Mouse (Mus musculus) CH12.LX (cell line): ENCODE measurements around the gene Ap2b1. TPM values are rescaled to one million over a fixed set of nuclear protein-coding genes. Genes with fewer than 3 reads are reported as not detected.
A peak's percentile ranks its signal among the peaks of the same experiment; 100 is the strongest.

Source experiments
- DNase-seq: peaks from one replicate; pipeline ENCODE4 v3.0.0-alpha.2; 2013; ENCODE audit errors: extremely low read depth
- H3K27ac ChIP-seq: 2 replicates; pipeline ENCODE4 v1.5.1; 2012; ENCODE audit warnings: low read depth, mild to moderate bottlenecking, control low read depth, moderate library complexity; ENCODE audit not compliant: insufficient read depth
- H3K27me3 ChIP-seq: replicated peaks from 2 replicates; pipeline ENCODE3; 2012; ENCODE audit warnings: inconsistent platforms
- H3K36me3 ChIP-seq, 2 experiments: replicated peaks in 1 of 2; 2 replicates each; pipeline versions ENCODE3 to v1.6.1; 2012; ENCODE audit warnings: inconsistent platforms in 1 of 2, low read length in 1 of 2, mild to moderate bottlenecking in 1 of 2, mixed read lengths in 1 of 2, moderate library complexity in 1 of 2; ENCODE audit not compliant: control insufficient read depth in 1 of 2, insufficient read depth in 1 of 2
- H3K4me1 ChIP-seq, 2 experiments: 2 replicates each; pipeline ENCODE4 v1.6.1; 2012; ENCODE audit warnings: inconsistent platforms in 1 of 2, moderate library complexity in 1 of 2; ENCODE audit not compliant: insufficient read depth in 2 of 2, control insufficient read depth in 1 of 2
- H3K4me2 ChIP-seq: 2 replicates; pipeline ENCODE4 v1.6.1; 2012; ENCODE audit warnings: low read depth, mild to moderate bottlenecking, control low read depth; ENCODE audit not compliant: poor library complexity, insufficient read depth, severe bottlenecking
- H3K4me3 ChIP-seq, 3 experiments: fragments of 150-350 bp in 1 of 3; sonication (generic) in 1 of 3; replicated peaks in 1 of 3; 2 replicates each; pipeline versions ENCODE3 to v1.5.1; 2011 to 2012; ENCODE audit warnings: low read depth in 2 of 3, low read length in 2 of 3, mild to moderate bottlenecking in 2 of 3, moderate library complexity in 2 of 3, control low read depth in 1 of 3, improper control_type of control experiment in 1 of 3, inconsistent platforms in 1 of 3, mixed read lengths in 1 of 3; ENCODE audit not compliant: poor library complexity in 1 of 3
- H3K79me2 ChIP-seq: replicated peaks from 2 replicates; pipeline ENCODE4 v1.6.1; 2012; ENCODE audit warnings: mild to moderate bottlenecking, moderate library complexity; ENCODE audit not compliant: control insufficient read depth, poor library complexity, insufficient read depth, severe bottlenecking; ENCODE audit errors: extremely low read depth
- H3K9ac ChIP-seq: 2 replicates; pipeline ENCODE4 v1.6.1; 2012; ENCODE audit warnings: low read depth, mild to moderate bottlenecking, control low read depth, moderate library complexity; ENCODE audit not compliant: insufficient read depth
- H3K9me3 ChIP-seq: replicated peaks from 2 replicates; pipeline ENCODE3; 2012; ENCODE audit warnings: low read length, inconsistent platforms, mixed read lengths
- BHLHE40 ChIP-seq: IDR thresholded peaks from 2 replicates; pipeline ENCODE4 v1.6.1; 2011; ENCODE audit warnings: mild to moderate bottlenecking, low read depth, low read length, improper control_type of control experiment
- CHD1 ChIP-seq: IDR thresholded peaks from 2 replicates; pipeline ENCODE4 v1.6.1; 2012; ENCODE audit warnings: low read depth, low read length, improper control_type of control experiment, inconsistent platforms
- CHD2 ChIP-seq: IDR thresholded peaks from 2 replicates; pipeline ENCODE4 v1.6.1; 2011; ENCODE audit warnings: low read length, improper control_type of control experiment
- CTCF ChIP-seq, 2 experiments: IDR thresholded peaks in 1 of 2; conservative IDR thresholded peaks in 1 of 2; 2 replicates each; pipeline ENCODE4 v1.5.1; 2011 to 2012; ENCODE audit warnings: low read depth in 2 of 2, low read length in 2 of 2, improper control_type of control experiment in 1 of 2, inconsistent platforms in 1 of 2, mild to moderate bottlenecking in 1 of 2, moderate library complexity in 1 of 2
- E2F4 ChIP-seq: IDR thresholded peaks from 2 replicates; pipeline ENCODE4 v1.6.1; 2011; ENCODE audit warnings: low read depth, low read length, improper control_type of control experiment; ENCODE audit not compliant: insufficient replicate concordance
- ELF1 ChIP-seq: IDR thresholded peaks from 2 replicates; pipeline ENCODE4 v1.6.1; 2014; ENCODE audit warnings: low read depth, mild to moderate bottlenecking, inconsistent platforms, low read length, improper control_type of control experiment
- EP300 ChIP-seq: IDR thresholded peaks from 2 replicates; pipeline ENCODE4 v1.6.1; 2011; ENCODE audit warnings: low read length, improper control_type of control experiment
- ETS1 ChIP-seq: conservative IDR thresholded peaks from 2 replicates; pipeline ENCODE4 v1.6.1; 2012; ENCODE audit warnings: low read depth, mild to moderate bottlenecking, inconsistent platforms, low read length, improper control_type of control experiment, moderate library complexity
- GABPA ChIP-seq: IDR thresholded peaks from 2 replicates; pipeline ENCODE4 v1.6.1; 2012; ENCODE audit warnings: low read depth, low read length, improper control_type of control experiment, inconsistent platforms; ENCODE audit not compliant: insufficient replicate concordance
- HCFC1 ChIP-seq: IDR thresholded peaks from 2 replicates; pipeline ENCODE4 v1.6.1; 2012; ENCODE audit warnings: low read depth, mild to moderate bottlenecking, inconsistent platforms, low read length, improper control_type of control experiment
- IRF4 ChIP-seq: IDR thresholded peaks from 2 replicates; pipeline ENCODE4 v1.6.1; 2014; ENCODE audit warnings: low read depth, mild to moderate bottlenecking, inconsistent platforms, low read length, improper control_type of control experiment
- JUN ChIP-seq: IDR thresholded peaks from 2 replicates; pipeline ENCODE4 v1.6.1; 2011; ENCODE audit warnings: low read depth, mild to moderate bottlenecking, low read length, improper control_type of control experiment, moderate library complexity; ENCODE audit not compliant: insufficient read depth
- JUND ChIP-seq: conservative IDR thresholded peaks from 2 replicates; pipeline ENCODE4 v1.6.1; 2011; ENCODE audit warnings: low read depth, low read length, improper control_type of control experiment
- KAT2A ChIP-seq: IDR thresholded peaks from 2 replicates; pipeline ENCODE4 v1.6.1; 2012; ENCODE audit warnings: low read length, improper control_type of control experiment, inconsistent platforms; ENCODE audit not compliant: insufficient replicate concordance
- MAX ChIP-seq: IDR thresholded peaks from 2 replicates; pipeline ENCODE4 v1.6.1; 2011; ENCODE audit warnings: low read length, improper control_type of control experiment
- MAZ ChIP-seq: IDR thresholded peaks from 2 replicates; pipeline ENCODE4 v1.6.1; 2012; ENCODE audit warnings: low read depth, mild to moderate bottlenecking, inconsistent platforms, low read length, improper control_type of control experiment, moderate library complexity
- MEF2A ChIP-seq: IDR thresholded peaks from 2 replicates; pipeline ENCODE4 v1.6.1; 2014; ENCODE audit warnings: low read depth, mild to moderate bottlenecking, inconsistent platforms, low read length, improper control_type of control experiment, borderline replicate concordance
- MXI1 ChIP-seq: IDR thresholded peaks from 2 replicates; pipeline ENCODE4 v1.6.1; 2011; ENCODE audit warnings: mild to moderate bottlenecking, low read depth, low read length, improper control_type of control experiment
- MYC ChIP-seq: IDR thresholded peaks from 2 replicates; pipeline ENCODE4 v1.6.1; 2011; ENCODE audit warnings: low read depth, mild to moderate bottlenecking, improper control_type of control experiment, low read length
- NELFE ChIP-seq: IDR thresholded peaks from 2 replicates; pipeline ENCODE4 v1.6.1; 2011; ENCODE audit warnings: low read depth, low read length, improper control_type of control experiment
- NRF1 ChIP-seq: IDR thresholded peaks from 2 replicates; pipeline ENCODE4 v1.6.1; 2014; ENCODE audit warnings: low read depth, mild to moderate bottlenecking, inconsistent platforms, low read length, improper control_type of control experiment, moderate library complexity
- PAX5 ChIP-seq: IDR thresholded peaks from 2 replicates; pipeline ENCODE4 v1.6.1; 2012; ENCODE audit warnings: low read length, inconsistent platforms, mixed read lengths
- POLR2A ChIP-seq: IDR thresholded peaks from 2 replicates; pipeline ENCODE4 v1.6.1; 2011; ENCODE audit warnings: low read depth, mild to moderate bottlenecking, improper control_type of control experiment, low read length
- POLR2AphosphoS2 ChIP-seq: IDR thresholded peaks from 2 replicates; pipeline ENCODE4 v1.6.1; 2011; ENCODE audit warnings: low read depth, low read length, improper control_type of control experiment
- RAD21 ChIP-seq: IDR thresholded peaks from 2 replicates; pipeline ENCODE4 v1.6.1; 2011; ENCODE audit warnings: low read depth, mild to moderate bottlenecking, low read length, improper control_type of control experiment, moderate library complexity
- RCOR1 ChIP-seq: conservative IDR thresholded peaks from 2 replicates; pipeline ENCODE4 v1.6.1; 2012; ENCODE audit warnings: low read depth, mild to moderate bottlenecking, inconsistent platforms, low read length, improper control_type of control experiment
- SIN3A ChIP-seq: IDR thresholded peaks from 2 replicates; pipeline ENCODE4 v1.6.1; 2012; ENCODE audit warnings: low read length, improper control_type of control experiment, inconsistent platforms
- SMC3 ChIP-seq: IDR thresholded peaks from 2 replicates; pipeline ENCODE4 v1.6.1; 2011; ENCODE audit warnings: low read depth, low read length, improper control_type of control experiment
- TBP ChIP-seq: conservative IDR thresholded peaks from 2 replicates; pipeline ENCODE4 v1.6.1; 2011; ENCODE audit warnings: low read depth, low read length, improper control_type of control experiment
- TCF12 ChIP-seq: IDR thresholded peaks from 2 replicates; pipeline ENCODE4 v1.6.1; 2014; ENCODE audit warnings: low read depth, mild to moderate bottlenecking, inconsistent platforms, low read length, improper control_type of control experiment
- UBTF ChIP-seq: IDR thresholded peaks from 2 replicates; pipeline ENCODE4 v1.6.1; 2012; ENCODE audit warnings: low read depth, mild to moderate bottlenecking, inconsistent platforms, low read length, improper control_type of control experiment, moderate library complexity
- USF1 ChIP-seq: IDR thresholded peaks from 2 replicates; pipeline ENCODE4 v1.6.1; 2014; ENCODE audit warnings: low read depth, mild to moderate bottlenecking, inconsistent platforms, low read length, improper control_type of control experiment
- USF2 ChIP-seq: conservative IDR thresholded peaks from 2 replicates; pipeline ENCODE4 v1.6.1; 2011; ENCODE audit warnings: low read depth, low read length, improper control_type of control experiment
- ZC3H11A ChIP-seq: IDR thresholded peaks from 2 replicates; pipeline ENCODE4 v1.6.1; 2012; ENCODE audit warnings: low read depth, mild to moderate bottlenecking, inconsistent platforms, low read length, improper control_type of control experiment
- ZKSCAN1 ChIP-seq: IDR thresholded peaks from 2 replicates; pipeline ENCODE4 v1.6.1; 2012; ENCODE audit warnings: low read depth, inconsistent platforms, low read length, improper control_type of control experiment, borderline replicate concordance
- ZMIZ1 ChIP-seq: IDR thresholded peaks from 2 replicates; pipeline ENCODE4 v1.6.1; 2012; ENCODE audit warnings: low read depth, mild to moderate bottlenecking, inconsistent platforms, low read length, improper control_type of control experiment
- ZNF384 ChIP-seq: IDR thresholded peaks from 2 replicates; pipeline ENCODE4 v1.6.1; 2012; ENCODE audit warnings: low read depth, low read length, improper control_type of control experiment, inconsistent platforms
- dilution Hi-C: fragments of 300-500 bp; cut with MboI; formaldehyde crosslinking; loops from 2 replicates; pipeline ENCODE4 v1.14.3; 2020; ENCODE audit warnings: low sequenced_read_pairs; ENCODE audit not compliant: extremely low pct_unique_long_range_greater_than_20kb, extremely low pct_ligation_motif_present
- in situ Hi-C: fragments of 300-500 bp; cut with MboI; formaldehyde crosslinking; loops from 3 replicates; pipeline ENCODE4 v1.14.3; 2019; ENCODE audit warnings: low sequenced_read_pairs, low pct_ligation_motif_present, low pct_unique_long_range_greater_than_20kb, mixed read lengths
- polyA plus RNA-seq: library from polyadenylated mRNA; unstranded; fragments of >175 nt; gene quantifications from 2 replicates; pipeline ENCODE4 v1.2.1, GENCODE M21; 2012; ENCODE audit warnings: low read depth; ENCODE audit not compliant: insufficient read length
- total RNA-seq, 2 experiments: library from RNA; depleted of rRNA; stranded (reverse); fragments of 300-350 nt in 1 of 2; fragments of >200 nt in 1 of 2; gene quantifications; 2 replicates each; pipeline ENCODE4 v1.2.3; 2012 to 2014

Ap2b1 gene
- 59.1 and 60.1 TPM in 2 replicates for total RNA-seq (2012; rRNA removed)
- 57.6 and 58.3 TPM in 2 replicates for total RNA-seq (2014; rRNA removed)
- polyA plus RNA-seq, result 75.7 and 78.8 TPM in 2 replicates

DNA sequence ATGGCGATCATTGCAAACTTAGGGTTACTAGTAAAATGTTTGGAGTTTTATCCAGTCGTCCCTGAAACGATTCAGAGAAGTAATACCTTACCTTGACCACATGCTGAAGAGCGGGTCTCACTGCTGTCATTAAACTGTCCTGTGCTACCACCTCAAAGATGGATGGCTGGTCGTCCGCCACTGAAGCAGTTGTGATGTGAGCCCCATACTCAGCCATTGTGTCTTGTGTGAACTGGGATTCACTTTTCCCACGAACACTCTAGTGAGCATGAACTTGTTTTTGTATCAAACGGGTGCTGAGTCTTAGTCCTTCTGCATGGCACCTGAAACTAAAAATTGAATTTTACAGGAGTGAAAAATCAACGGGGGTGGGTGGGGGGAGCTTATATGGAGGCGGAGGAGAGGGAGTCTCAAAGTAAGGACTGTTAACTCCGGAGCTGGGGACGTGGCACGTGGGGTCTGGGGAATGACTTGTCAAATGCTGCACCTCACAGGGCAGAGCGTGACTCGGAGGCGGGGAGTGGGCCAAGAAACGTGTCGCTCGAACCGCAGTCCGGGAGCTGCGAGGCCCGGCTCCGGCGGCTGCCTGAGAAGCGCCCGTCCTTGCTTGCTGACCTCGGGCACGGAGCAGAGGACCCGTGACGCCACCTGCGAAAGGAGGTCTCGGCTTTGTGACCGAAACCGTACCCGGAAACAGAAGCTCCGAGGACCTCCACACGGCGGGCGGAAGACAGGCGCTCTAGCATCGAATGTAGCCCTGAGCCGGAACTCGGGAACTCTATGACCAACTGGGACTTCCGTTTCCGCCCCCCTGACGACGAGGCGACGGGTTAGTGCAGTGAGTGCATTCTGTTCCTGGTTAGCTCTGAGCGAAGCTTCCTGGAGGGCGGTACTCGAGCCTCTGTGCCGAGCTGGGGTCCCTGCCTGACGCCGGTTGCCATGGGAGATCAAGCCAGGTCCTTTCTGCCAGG, at the start of gene Ap2b1:
Gene Ap2b1 (plus strand): TSS at position 800 of the 971 bp plus-strand sequence.
- Histone ChIP-seq H3K4me3 (peak within 1 kb of the TSS; percentile 70 to 91 (median 78)), H3K4me2 (peak within 1 kb of the TSS; percentile 92), H3K27me3 (no peaks in the 10 kb centered on the region), H3K9ac (peak within 1 kb of the TSS; percentile 72), H3K79me2 (peaks cover 43% of the 10 kb centered on the region), H3K4me1 (peaks cover 6 to 60% of the 10 kb centered on the region in 2 experiments; a peak in 3 of 4 replicates), H3K36me3 (peaks cover 20 to 48% of the 10 kb centered on the region in 2 experiments), H3K9me3 (no peaks in the 10 kb centered on the region), H3K27ac (peak within 1 kb of the TSS; percentile 81)
- peak; percentile 100 for DNase-seq
- dilution Hi-C loops, result no loop called here
- in situ Hi-C loops, result no loop called here
- TF ChIP-seq TBP (peak; percentile 96), ZNF384 (no peak), ETS1 (peak; percentile 80), ZC3H11A (no peak), BHLHE40 (peak; percentile 93), MAX (peak; percentile 93), NRF1 (peak; percentile 65), USF2 (no peak), E2F4 (peak; percentile 75; the same call in 1 of the 2 replicates), PAX5 (no peak), KAT2A (peak; percentile 98), TCF12 (peak; percentile 99), HCFC1 (peak; percentile 98), ZKSCAN1 (no peak), EP300 (peak; percentile 19; the same call in 1 of the 2 replicates), USF1 (peak; percentile 9; the same call in 1 of the 2 replicates), NELFE (peak; percentile 96), CHD2 (peak; percentile 84), CTCF (conservative IDR thresholded peaks at IDR 0.05 in 1 of 2, IDR thresholded peaks at IDR 0.05 in 1 of 2; ENCODE audit: low read depth in 2 of 2, low read length in 2 of 2) (no peak), MYC (peak; percentile 96), JUND (no peak), UBTF (peak; percentile 92; the same call in 1 of the 2 replicates), GABPA (peak; percentile 93), RAD21 (no peak), POLR2AphosphoS2 (peak; percentile 96), ZMIZ1 (peak; percentile 96), ELF1 (peak; percentile 100), CHD1 (peak; percentile 96), MEF2A (peak; percentile 92), MXI1 (peak; percentile 98), POLR2A (peak; percentile 98), RCOR1 (peak; percentile 97; the same call in 1 of the 2 replicates), SIN3A (peak; percentile 100), JUN (no peak; the same call in 1 of the 2 replicates), MAZ (peak; percentile 91; the same call in 1 of the 2 replicates), IRF4 (peak; percentile 93), SMC3 (no peak)
